Mouse (Mus musculus) megakaryocyte progenitor cell, adult 5-6 weeks (primary cell): ENCODE data around the gene Srrm4. TPM values are rescaled to one million over a fixed set of nuclear protein-coding genes. Genes with fewer than 3 reads are reported as not detected.

Experiments
- ATAC-seq: replicated peaks from 2 replicates; pipeline ENCODE4 v1.8.0; 2016; ENCODE audit warnings: mild to moderate bottlenecking, moderate TSS enrichment, inconsistent platforms; ENCODE audit not compliant: poor library complexity
- total RNA-seq, 2 experiments: library from RNA; stranded (forward) in 1 of 2; stranded (reverse) in 1 of 2; fragments of 157-497, 149-512 nt in 1 of 2; fragments of 200-1000 nt in 1 of 2; gene quantifications; 2 replicates each; pipeline versions ENCODE4 v1.2.3 to v1.2.4; 2015 to 2017

Gene Srrm4
- total RNA-seq, 2 experiments from 2014 or later: not detected

DNA sequence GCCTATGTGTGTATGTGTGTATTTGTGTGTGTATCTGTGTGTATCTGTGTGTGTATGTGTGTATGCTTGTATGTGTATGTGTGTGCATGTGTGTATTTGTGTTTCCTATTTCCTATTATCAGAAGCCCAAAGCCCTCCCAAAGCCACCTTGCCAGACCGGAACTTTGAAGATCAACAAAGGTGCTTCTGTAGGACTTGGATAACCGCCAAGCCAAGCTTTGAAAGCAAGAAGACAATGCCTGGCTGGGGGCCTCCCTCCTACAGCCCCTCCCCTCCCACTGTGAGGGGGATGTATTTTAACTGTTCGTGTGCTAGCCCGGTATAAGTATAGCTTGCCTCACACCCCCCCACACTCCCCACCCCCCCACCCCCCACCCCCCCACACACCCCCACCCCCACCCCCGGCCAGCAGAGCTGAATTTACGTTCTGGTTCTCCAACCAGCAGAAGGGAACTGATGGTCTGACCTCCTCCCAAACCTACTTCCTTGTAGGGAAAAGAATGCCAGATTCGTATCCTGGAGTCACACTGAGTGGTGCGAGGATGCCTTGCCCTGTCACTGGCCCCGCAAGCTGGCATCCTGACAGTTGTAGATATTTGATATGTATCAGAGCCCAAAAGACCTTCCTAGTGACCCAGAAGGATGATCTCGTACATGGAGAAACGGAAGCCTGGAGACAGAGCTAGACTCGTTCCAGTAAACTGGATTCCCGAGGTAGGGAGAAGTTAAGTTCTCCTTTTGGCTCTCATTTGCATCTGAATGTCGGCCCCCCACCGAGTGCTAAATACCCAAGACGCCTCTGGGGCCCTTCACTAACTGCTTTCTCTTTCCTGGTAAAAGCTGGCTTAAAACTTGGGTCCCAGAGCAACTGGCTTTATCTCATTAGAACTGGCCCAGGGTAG lies 181.7 kb downstream of the Srrm4 start:
- ATAC-seq: no peak

DNA sequence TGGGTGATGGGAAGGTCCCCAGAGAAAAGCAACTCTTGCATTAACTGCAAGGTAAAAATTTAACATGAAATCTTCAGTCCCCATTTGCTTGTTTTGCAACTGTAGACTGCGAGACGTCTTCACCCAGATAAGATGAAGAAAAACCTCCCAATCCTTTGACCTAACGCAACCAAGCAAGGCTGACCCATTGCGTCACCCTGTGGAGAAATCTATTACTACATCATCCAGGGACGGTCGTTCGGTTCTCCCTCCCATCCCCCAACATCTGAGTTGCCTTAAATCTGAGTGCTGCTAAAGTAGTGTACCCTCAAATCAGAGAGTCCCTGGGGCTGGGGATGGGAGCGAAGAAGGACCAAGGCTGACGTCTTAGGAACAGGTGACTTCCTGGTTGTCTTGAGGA lies 182.7 kb downstream of the Srrm4 start:
- ATAC-seq: peak; percentile 50; the same call in 1 of the 2 replicates

DNA sequence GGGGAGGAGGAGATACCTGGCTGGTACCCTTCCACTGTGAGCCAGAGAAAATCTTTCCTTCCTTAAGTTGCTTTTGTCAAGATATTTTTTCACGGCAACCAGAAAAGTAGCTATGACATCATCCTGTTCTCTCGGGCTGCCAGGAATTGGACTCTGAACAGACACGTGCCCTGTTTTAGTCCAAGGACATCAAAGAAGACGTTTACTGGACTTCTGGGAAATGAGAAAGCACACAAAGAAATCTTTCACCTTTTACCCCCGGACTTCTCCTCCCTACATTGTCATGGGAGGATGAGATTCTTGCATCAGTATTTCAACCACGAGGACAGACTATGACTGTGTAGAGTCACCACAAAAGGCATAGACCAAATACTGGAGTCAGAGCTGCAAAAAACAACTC lies 183.7 kb downstream of the Srrm4 start:
- ATAC-seq: no peak

DNA sequence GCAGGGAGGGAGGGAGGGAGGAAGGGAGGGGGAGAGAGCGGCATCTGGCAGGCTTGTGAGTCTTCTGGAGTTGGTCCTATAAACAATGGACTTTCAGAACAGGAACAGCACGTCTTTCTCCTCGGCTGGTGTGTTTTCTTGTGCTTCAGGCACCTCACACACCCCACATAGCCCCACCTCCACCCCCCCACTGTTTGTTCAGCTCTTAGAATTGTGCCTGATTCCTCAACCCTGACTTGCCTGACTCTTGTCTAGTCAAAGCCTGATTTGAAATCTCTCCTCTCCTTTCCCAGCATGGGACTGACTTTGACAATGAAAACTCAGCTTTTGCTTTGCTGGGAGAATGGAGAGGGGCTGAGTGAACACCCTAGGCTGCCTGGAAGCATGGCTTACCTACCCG lies 184.3 kb downstream of the Srrm4 start:
- no peak for ATAC-seq

DNA sequence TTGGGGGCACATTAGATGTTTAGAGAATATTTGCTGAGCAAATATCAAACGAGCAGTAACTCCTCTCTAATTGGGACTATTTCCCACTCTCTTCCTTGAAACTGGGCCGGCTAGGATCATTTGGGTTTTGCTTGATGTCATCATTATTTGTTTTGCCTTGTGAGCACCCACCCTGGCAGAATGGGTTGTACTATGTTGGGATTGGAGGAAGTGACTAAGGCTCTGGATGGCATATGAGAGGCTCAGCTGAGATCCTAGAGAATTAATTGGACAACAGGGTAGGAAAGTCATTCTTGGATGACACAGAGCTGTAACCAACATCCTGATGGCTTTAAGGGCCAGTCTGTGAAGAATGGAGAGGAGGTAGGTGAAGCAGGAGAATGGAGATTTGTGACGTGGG lies 185.1 kb downstream of the Srrm4 start:
- no peak for ATAC-seq

DNA sequence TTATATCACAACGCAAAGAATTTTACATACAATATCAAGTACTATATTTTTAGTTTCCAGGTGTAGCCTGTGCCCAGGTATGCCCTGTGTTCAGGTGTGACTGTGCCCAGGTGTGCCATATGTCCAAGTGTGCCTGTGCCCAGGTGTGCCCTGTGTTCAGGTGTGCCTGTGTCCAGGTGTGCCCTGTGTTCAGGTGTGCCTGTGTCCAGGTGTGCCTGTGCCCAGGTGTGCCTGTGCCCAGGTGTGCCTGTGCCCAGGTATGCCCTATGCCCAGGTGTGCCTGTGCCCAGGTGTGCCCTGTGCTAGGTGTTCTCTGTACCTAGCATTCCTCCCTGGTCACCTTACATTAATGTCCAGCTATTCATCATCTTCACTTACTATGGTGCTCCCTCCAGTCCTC lies 185.7 kb downstream of the Srrm4 start:
- no peak for ATAC-seq

DNA sequence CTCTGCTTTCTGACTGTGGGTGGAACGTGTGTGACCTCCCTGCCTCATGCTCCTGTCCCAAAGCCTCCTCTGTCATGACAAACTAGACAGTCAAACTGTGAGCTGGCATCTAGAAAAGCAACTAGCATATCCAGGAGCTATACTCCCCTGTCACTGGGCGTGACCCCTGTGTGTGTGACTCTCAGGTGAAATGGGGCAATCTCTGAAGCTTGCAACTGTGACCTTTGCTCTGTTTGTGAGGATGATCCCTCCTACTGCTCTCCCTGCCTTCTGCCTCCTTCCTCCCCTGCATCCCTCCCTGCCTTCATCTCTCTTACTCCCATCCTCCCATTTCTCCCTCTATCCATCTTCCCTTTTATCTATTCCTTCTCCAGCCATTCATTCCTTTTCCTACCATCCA lies 187.6 kb downstream of the Srrm4 start:
- ATAC-seq: no peak

DNA sequence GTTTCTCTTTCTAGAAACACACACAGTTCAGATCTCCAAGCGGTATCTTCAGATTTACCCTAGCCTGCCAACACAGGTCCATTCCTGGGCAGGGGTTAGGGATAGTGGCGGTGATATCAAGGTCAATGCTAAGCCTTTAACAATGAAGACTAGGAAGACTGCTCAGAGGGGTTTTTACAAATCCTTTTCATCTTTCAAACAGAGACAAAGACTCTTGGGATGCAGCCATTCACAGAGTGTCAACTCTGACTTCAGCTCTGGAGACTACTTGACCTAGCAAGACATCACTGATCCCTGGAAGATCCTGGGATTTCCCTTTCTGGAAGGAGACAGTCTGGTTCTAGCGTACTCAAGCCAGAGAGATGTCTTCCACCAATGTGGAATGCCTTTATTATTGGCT lies 190.8 kb downstream of the Srrm4 start:
- no peak for ATAC-seq

DNA sequence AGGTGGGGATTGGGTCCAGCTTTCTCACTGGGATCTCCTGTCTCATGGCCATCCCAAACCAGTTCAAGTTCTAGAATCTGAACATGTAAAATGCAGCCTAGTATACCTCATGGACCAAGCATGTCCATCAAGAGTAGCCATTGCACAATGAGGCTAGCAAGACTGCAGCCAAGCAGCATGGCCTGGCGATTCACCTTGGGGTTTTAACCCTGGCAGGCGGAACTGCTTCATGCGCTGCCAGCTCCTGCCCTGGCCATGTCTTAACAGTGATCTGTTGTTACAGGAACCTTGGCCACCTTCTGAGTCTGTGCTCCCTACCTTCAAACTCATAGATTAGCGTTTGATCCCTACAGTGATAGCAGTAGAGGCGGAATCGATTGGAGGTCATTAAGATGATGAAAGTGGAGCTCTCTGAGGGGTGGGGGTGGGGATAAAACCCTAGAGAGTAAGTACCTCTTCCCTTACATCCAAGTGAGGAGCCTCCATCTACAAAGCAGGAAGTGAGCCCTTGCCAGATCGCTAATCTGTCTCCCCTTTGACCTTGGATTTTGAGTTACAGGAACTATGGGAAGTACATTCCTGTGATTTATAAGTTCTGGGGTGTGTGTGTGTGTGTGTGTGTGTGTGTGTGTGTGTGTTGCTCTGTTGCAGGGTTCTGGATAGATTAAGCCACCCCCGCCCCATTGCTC lies 191.4 kb downstream of the Srrm4 start:
- ATAC-seq: no peak

DNA sequence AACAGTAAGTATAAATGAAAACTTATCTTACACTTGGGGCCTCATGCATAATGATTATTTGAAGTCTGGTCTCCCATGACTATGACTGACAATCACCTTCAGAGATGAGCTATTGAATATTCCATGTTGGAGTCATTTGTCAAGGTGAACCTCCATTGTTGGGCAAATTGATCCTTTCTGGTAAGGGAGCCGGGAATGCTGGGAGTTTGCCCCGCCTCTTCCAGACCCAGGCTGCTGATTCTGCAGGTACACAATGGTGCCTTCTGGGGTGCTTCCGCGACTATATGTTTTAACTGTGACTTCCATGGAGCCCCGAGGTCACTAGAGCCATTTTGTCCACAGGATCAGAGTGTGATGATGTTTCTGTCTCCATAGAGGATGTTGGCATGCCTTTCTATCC lies 195.5 kb downstream of the Srrm4 start:
- ATAC-seq: no peak

DNA sequence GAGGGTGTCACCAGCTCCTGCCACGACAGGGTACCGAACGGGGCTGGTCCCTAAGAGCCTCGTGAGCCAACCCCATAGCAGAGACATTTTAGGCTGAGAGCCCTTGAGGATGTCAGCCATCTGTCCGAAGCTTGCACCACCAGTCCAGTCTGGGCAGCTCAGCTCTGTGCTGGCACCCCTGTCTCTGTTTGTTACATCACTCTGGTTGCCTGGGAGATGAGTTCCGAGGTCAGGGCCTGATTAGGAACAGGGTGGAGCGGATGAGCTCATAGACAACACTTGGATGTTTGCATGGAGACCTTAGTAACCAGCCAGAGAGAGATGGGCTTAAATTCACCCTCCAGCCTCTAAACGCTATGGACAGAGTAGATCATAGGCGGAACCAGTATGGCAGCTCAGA lies 199.0 kb downstream of the Srrm4 start:
- ATAC-seq: no peak

DNA sequence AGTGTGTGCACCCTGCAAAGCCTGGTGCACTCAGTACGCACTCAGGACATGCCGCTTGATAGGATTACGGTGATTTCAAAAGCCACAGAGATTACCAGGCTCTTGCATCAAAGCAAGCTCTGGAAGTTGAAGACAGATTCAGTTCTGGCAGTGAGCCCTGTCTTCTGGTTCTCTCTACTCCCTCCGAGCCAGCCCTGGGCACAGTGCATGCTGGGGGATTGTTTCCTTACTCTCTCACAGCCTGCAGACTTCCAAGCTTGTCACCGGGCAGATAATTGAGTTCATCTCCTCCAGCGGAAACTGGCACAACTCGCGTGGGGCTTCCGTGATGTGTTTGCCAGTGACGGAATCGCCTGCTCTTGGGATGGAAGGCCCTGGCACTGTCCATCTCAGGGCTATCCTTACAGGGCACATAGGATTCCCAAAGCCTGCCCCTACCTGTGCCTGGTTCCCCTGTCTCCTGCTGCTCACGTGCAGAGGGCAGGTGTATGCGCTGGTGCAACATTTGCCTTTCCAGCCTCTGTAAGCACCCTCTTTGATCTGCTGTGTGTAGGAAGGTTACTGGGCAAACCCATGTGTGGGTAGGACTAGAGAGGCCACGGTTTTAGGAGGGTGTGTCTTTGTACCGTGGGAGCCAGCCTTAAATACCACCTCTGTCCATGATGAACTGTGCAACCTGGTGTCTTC lies 201.6 kb downstream of the Srrm4 start:
- ATAC-seq: no peak

DNA sequence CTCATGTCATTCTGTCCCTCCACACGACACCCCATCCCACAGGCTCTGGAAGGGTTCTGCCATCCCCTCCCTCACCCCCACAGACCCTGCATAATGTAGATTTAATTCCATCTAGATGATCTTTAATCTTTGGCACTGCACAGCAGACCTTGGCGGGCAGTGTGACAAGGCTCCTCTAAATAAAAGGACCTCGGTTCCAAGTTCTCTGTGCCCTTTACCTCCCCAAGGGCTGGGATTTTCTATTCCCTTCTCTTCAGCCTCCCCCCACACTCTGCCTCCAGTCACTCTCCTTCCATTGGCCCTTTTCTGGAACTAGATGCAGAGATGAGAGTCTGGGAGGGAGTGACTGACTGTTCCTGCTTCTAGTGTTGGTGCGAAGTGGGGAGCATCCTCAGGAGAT lies 202.3 kb downstream of the Srrm4 start:
- no peak for ATAC-seq

Other genes with a start within 250 kb of the Srrm4 start
- gene Hspb8, start 169.0 kb downstream of the Srrm4 start, total RNA-seq (2015): 0.20 TPM in 1 of 2 replicates, not detected in the other
- not detected in 2 replicates for gene Hspb8, start 169.0 kb downstream of the Srrm4 start, total RNA-seq (2017)